Mouse (Mus musculus): ENCODE data around the gene Macrod2.

DNA sequence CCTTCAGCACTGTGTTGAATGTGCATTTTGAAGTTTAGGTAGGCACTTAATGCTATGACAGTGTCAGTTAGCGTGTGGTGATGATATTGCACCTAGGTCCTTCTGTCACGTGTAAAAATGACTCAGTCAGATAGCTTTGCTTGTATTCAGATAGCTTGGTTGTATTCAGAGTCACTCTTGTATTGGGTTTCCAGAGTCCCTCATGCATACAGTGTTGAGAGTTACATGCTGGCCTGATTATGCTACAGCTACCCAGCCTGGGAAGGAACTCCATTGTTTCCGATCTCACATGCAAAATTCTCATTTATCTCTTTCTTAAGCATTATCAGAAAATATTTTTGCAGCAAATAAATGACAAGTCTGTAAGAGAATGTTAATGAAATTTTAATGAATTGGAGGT lies 1187.3 kb downstream of the Macrod2 start:
- TF ChIP-seq POLR2A (IDR thresholded peaks at IDR 0.05; ENCODE audit: insufficient read depth, low read depth, low read length) (no peak), CTCF (IDR thresholded peaks at IDR 0.05; ENCODE audit: insufficient read depth, low read depth, low read length) (no peak)
